Mouse (Mus musculus): ENCODE data around the gene Rex1bd. TPM values are rescaled to one million over a fixed set of nuclear protein-coding genes. Genes with fewer than 3 reads are reported as not detected.

Rex1bd gene
- polyA plus RNA-seq, 1 experiment from 2014 or later = 155 TPM

DNA sequence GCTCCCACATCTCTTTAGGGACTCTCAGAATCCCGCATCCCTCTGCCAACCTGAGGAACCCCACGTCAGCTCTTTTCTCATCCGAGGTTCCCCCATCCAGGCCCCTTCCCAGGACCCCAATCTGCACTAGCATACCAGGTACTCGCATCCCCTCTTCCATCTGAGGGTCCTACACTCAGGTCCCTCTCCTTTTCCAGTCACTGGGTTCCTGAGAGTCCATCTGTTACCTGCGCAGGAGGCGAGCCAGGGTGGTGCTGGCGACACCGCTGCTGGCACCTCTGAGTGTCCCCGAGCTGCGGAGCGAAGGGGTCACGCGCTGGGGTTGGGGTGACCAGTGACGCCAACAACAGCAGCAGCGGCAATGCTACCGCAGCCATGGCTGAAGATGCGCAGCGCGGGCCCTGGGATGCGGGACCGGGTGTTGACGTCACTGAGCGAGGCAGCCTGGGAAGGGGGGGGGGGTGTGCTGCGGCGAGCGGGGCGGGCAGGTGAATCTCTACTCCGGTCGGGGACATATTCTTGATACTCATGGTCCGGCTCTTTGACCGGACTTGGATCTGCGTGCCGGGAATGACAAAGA is 19.5 kb downstream of the Rex1bd start, which contains the start of gene Tmem59l:
Gene Tmem59l (minus strand): TSS at position 418 of the 580 bp plus-strand sequence.
- ATAC-seq = peak; percentile 64
- 3% methylated on average over 33 of the region's 33 CpGs for WGBS

DNA sequence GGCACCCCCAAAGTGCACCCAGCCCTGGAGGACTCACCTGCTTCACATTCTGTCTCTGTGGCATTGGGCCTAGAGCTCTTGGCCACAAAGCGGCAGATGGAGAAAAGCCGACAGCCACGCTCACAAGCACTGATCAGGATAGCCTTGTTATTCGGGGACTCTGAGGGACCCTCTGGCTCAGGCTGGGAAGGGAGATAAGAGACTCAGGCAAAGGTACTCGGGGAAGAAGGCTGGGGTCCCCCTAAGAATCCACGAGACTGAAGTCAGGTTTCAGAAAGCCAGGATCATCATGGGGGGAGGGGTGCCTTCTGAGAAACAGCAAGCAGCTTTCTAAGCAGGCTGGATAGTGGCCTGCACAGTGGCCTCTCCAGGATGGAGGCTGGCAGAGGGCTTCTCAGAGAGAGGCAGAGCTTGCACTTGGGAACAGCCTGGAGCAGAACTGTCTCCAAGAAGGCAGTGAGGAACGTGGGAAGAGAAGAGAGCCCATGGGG is 20.3 kb downstream of the Rex1bd start:
- Histone ChIP-seq H3K27me3 (peaks cover 94% of the 10 kb centered on the region), H3K4me2 (replicated peaks) (peak overlapping the region; percentile 68), H3K4me1 (replicated peaks) (peaks cover 33% of the 10 kb centered on the region), H3K9ac (replicated peaks) (peak overlapping the region; percentile 87), H3K27ac (no peak overlapping the region), H3K36me3 (peaks cover 10% of the 10 kb centered on the region; the same call in 1 of the 2 replicates), H3K4me3 (replicated peaks) (peak overlapping the region; percentile 58), H3K9me3 (no peaks in the 10 kb centered on the region)
- 47% methylated on average over 7 of the region's 7 CpGs for WGBS
- no peak for ATAC-seq

More for the DNA sequence above, 19.5 kb downstream of the Rex1bd start, which contains the start of gene Tmem59l:
- peak within 1 kb of the TSS; percentile 58 for H3K4me3 ChIP-seq (replicated peaks)
- H3K9me3 ChIP-seq = no peaks in the 10 kb centered on the region
- no peak within 1 kb of the TSS for H3K27ac ChIP-seq
- peak within 1 kb of the TSS; percentile 68 for H3K4me2 ChIP-seq (replicated peaks)
- H3K9ac ChIP-seq (replicated peaks) = peak within 1 kb of the TSS; percentile 87
- H3K27me3 ChIP-seq = peaks cover 95% of the 10 kb centered on the region
- peaks cover 10% of the 10 kb centered on the region; the same call in 1 of the 2 replicates for H3K36me3 ChIP-seq
- H3K4me1 ChIP-seq (replicated peaks) = peaks cover 36% of the 10 kb centered on the region

DNA sequence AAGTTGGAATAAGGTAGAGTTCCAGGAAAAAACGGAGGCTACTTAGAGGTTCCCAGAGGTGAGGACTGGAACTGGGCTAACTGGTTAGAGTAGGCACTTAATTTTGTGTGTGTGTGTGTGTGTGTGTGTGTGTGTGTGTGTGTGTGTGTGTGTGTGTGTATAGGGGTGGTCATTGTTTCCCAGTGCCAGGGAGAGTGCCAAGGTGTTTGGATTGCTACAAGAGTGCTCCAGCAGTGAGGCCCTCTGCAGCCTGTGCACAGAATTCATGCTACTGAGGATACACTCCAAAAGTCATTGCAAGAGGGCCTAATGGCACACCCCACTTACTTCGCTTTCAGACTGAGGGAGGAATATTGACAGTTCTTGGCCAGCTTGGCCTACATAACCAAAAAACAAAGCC is 23.6 kb downstream of the Rex1bd start:
- Histone ChIP-seq H3K36me3 (peaks cover 10% of the 10 kb centered on the region; the same call in 1 of the 2 replicates), H3K4me1 (replicated peaks) (peaks cover 11% of the 10 kb centered on the region), H3K4me2 (replicated peaks) (no peak overlapping the region), H3K27me3 (peaks cover 78% of the 10 kb centered on the region), H3K27ac (no peak overlapping the region), H3K9ac (replicated peaks) (no peak overlapping the region), H3K4me3 (replicated peaks) (no peak overlapping the region), H3K9me3 (no peaks in the 10 kb centered on the region)
- 74% methylated on average over 2 of the region's 2 CpGs for WGBS
- no peak for ATAC-seq

DNA sequence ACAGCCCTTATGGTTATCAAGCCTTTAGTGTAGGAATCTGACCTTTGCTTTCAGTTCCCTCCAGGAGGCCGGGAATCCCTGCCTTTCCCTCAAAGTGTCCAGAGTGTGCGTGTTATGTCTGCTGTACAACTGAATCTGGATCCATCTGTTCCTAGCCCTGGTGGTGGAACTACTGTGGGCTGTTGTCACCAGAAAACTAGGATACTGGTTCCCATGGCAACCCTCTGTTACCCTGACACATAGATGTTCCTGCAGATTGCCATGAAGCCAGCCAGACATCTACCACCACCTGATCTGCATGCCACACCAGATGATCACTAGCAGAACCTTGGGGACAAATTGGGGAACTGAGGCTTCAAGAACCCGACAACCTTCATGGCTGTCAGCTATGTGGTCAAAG is 24.6 kb downstream of the Rex1bd start:
- Histone ChIP-seq H3K4me3 (replicated peaks) (no peak overlapping the region), H3K4me2 (replicated peaks) (no peak overlapping the region), H3K36me3 (peaks cover 10% of the 10 kb centered on the region; the same call in 1 of the 2 replicates), H3K9ac (replicated peaks) (no peak overlapping the region), H3K4me1 (replicated peaks) (peaks cover 7% of the 10 kb centered on the region), H3K27ac (no peak overlapping the region), H3K27me3 (peaks cover 74% of the 10 kb centered on the region), H3K9me3 (no peaks in the 10 kb centered on the region)
- ATAC-seq = no peak
- 82% methylated on average over 3 of the region's 3 CpGs for WGBS

DNA sequence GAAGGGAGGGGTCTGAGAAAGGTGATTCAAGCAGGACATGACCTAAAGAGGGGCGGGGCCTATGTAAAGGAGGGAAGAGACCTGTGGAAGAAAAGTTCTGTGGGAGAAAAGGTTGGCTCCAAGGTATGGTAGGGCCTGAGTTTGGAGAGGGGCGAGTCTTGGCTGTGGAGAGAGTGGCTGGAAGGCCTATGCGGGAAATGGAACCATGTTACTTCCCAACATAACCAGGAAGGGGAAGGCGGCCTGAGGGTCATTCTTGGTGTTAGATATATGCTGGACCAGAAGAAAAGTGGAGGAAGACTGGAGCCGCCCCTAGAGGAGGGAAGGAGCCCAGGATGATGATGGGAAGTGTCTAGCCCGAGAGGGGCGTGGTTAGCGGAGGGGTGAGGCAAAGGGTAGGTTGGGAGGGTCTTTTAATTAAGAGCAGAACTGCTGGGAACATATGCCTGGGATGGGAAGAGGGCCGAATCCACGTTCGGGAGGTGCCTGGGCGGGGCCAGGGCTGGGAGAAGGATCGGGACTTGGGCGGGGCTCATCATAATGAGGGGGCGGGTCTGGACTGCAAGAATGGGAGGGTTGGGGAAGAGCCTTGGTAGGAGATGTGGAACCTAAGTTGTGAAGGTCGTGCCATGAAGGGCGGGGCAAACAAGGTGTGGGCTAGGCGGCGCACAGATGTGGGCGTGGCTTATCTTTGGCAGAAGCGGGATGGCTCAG is 29.1 kb downstream of the Rex1bd start:
- H3K36me3 ChIP-seq = no peaks in the 10 kb centered on the region
- H3K4me2 ChIP-seq (replicated peaks) = peak overlapping the region; percentile 66
- H3K27me3 ChIP-seq = peaks cover 32% of the 10 kb centered on the region
- 2% methylated on average over 21 of the region's 21 CpGs for WGBS
- ATAC-seq = peak; percentile 59
- H3K4me1 ChIP-seq (replicated peaks) = peaks cover 11% of the 10 kb centered on the region
- H3K9ac ChIP-seq (replicated peaks) = no peak overlapping the region
- H3K9me3 ChIP-seq = no peaks in the 10 kb centered on the region
- peak overlapping the region; percentile 66 for H3K4me3 ChIP-seq (replicated peaks)
- H3K27ac ChIP-seq = no peak overlapping the region

DNA sequence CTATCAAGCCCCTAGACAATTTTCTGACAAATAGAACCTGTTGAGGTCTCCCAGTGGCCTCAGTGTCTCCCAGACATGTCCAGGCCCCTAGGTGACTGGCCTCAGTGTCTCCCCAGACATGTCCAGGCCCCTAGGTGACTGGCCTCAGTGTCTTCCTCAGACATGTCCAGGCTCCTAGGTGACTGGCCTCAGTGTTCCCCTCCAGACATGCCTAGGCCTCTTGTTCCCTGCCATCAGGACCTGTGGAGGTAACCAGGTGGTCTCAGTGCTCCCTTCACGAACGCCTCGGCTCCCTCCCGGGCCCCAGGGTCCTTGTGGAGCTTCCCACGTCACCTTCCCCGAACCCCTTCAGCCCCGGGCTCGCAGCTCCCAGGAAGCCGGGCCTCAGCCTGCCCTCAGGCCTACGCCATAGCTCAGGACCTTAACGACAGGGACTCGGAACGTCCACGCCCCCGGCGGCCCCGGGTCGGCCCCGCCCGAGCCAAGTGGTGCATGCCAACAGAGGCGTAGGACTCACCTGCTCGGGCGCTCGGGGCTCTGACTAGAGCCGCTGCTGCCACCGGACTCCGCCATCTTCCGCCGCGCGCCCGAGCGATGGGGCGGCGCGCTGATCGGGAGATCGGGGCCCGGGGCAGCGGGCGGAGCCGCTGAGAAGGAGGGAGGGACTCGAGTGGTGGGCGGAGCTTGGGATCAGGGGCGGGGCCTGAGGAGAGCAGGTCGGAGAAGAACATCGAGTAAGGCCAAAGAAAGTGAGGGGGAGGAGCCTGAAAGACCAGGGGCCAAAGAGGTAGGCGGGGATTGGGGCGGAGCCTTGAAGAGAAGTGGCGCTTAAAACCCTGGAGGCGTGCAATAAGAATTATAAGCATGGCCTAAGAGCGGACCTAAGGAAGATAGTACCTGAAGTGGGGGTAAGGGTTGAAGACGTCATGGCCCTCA is 30.0 kb downstream of the Rex1bd start, which contains the start of gene Klhl26:
Gene Klhl26 (minus strand): TSS at position 636 of the 936 bp plus-strand sequence.
- under 1% methylated on average over 53 of the region's 53 CpGs for WGBS

DNA sequence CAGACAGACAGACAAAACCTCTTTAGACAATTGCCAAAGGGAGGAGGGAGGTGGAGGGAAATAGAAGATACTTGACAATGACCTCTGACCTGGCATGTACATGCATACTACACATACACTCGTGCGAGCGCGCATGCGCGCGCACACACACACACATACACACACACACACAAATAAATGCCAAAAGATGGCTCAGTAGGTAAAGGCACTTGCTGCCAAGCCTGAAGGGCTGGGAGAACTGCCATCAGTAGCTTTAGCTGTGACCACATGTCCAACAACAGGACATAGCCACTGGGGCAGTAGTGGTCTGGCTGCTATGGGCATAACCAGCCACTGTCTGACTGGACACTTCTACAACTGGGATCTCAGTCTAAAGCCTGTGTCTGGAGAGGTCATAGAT is 34.7 kb downstream of the Rex1bd start:
- Histone ChIP-seq H3K4me1 (replicated peaks) (peaks cover 25% of the 10 kb centered on the region), H3K9ac (replicated peaks) (no peak overlapping the region), H3K36me3 (no peaks in the 10 kb centered on the region), H3K4me2 (replicated peaks) (no peak overlapping the region), H3K4me3 (replicated peaks) (no peak overlapping the region), H3K27me3 (no peaks in the 10 kb centered on the region), H3K27ac (no peak overlapping the region), H3K9me3 (no peaks in the 10 kb centered on the region)
- no peak for ATAC-seq
- 99% methylated on average over 7 of the region's 7 CpGs for WGBS

More for the DNA sequence above, 30.0 kb downstream of the Rex1bd start, which contains the start of gene Klhl26:
- no peaks in the 10 kb centered on the region for H3K9me3 ChIP-seq
- peak; percentile 88 for ATAC-seq
- H3K4me1 ChIP-seq (replicated peaks) = peaks cover 11% of the 10 kb centered on the region
- peak within 1 kb of the TSS; percentile 66 for H3K4me2 ChIP-seq (replicated peaks)
- H3K27me3 ChIP-seq = peaks cover 24% of the 10 kb centered on the region
- H3K9ac ChIP-seq (replicated peaks) = peak within 1 kb of the TSS; percentile 79
- peak within 1 kb of the TSS; percentile 66 for H3K4me3 ChIP-seq (replicated peaks)
- peak within 1 kb of the TSS; percentile 40; the same call in 1 of the 2 replicates for H3K27ac ChIP-seq
- H3K36me3 ChIP-seq = no peaks in the 10 kb centered on the region

DNA sequence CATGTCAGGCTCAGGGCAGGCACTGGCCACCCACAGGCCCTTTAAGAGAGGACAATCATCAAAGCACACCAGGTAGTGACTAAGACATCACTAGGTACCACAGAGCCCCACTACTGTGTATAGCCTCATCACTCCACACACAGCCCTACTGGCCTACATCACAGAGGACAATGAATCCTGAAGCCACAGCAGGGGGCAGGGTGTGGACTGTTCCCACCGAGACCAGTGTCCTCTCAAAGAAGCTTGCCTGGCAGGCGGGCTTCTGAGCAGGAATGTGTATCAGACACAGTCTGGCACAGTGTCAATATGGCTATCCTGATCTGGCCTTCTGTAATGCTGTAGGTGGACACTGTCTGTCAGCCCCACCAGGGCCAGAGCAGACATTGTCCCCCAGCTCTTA is 36.6 kb downstream of the Rex1bd start:
- 0 out of 2 replicates have a peak, but pooled peaks have one; percentile 47 for ATAC-seq
- WGBS = 59% methylated on average over 2 of the region's 2 CpGs
- no peak overlapping the region for H3K27ac ChIP-seq

DNA sequence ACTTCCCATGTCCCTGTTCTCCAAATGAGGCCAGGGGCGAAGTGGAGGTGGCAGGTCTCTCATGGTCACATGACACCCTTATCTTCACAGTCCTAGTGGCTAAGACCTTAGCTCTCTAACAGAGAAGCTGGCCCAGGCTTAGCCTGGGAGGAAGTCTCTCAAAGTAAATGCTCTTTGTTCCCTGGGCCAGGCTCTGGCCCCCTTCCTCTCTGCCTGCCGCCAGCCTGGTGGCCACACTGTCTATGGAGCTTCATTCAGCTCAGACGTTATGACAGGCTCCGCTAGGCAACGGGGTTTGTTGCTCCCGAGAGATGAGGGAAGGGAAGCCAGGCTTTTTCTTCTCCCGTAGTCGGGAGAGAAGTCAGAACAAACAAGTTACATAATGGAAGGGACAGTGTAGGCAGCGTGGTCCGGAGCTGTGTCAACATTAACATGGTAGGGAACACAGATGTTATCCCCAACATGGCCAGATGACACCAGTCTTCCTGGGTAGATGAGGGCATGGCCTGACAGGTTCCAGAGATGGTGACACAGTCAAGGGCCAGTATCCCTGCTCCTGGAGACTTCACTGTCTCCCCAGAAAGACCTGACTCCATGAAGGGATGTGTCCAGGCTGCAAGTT is 37.1 kb downstream of the Rex1bd start:
- ATAC-seq = peak; percentile 54; the same call in 1 of the 2 replicates
- no peak overlapping the region for H3K27ac ChIP-seq
- 61% methylated on average over 10 of the region's 10 CpGs for WGBS

More for the DNA sequence above, 36.6 kb downstream of the Rex1bd start:
- Histone ChIP-seq H3K4me2 (replicated peaks) (no peak overlapping the region), H3K4me3 (replicated peaks) (no peak overlapping the region), H3K9ac (replicated peaks) (no peak overlapping the region), H3K4me1 (replicated peaks) (peaks cover 14% of the 10 kb centered on the region), H3K27me3 (no peaks in the 10 kb centered on the region), H3K9me3 (no peaks in the 10 kb centered on the region), H3K36me3 (peaks cover 4% of the 10 kb centered on the region; the same call in 1 of the 2 replicates)

DNA sequence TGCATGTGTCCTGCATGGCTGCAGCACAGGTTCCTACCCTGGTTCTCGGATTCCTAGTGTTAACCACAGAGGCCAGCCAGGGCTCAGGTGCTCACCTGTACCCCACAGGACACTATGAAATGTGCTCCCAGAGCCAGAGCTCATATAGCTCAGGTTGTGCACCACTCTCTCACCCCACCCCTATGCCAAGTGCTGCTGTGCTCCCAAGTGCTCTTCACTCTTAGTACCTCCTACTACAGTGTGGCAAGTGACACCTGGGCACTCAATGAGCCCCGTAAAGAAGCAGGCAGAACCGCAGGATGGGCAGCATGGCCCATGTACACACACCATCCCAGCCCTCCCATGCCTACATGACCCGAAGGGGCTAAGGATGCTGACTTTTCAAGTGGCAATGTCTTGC is 37.8 kb downstream of the Rex1bd start:
- WGBS = 90% methylated on average over 4 of the region's 4 CpGs
- no peak for ATAC-seq
- Histone ChIP-seq H3K9ac (replicated peaks) (no peak overlapping the region), H3K4me2 (replicated peaks) (no peak overlapping the region), H3K4me1 (replicated peaks) (peaks cover 14% of the 10 kb centered on the region), H3K27ac (no peak overlapping the region), H3K36me3 (peaks cover 4% of the 10 kb centered on the region; the same call in 1 of the 2 replicates), H3K4me3 (replicated peaks) (no peak overlapping the region), H3K27me3 (no peaks in the 10 kb centered on the region), H3K9me3 (no peaks in the 10 kb centered on the region)

More for the DNA sequence above, 37.1 kb downstream of the Rex1bd start:
- Histone ChIP-seq H3K27me3 (no peaks in the 10 kb centered on the region), H3K4me3 (replicated peaks) (no peak overlapping the region), H3K4me1 (replicated peaks) (peaks cover 14% of the 10 kb centered on the region), H3K9me3 (no peaks in the 10 kb centered on the region), H3K4me2 (replicated peaks) (no peak overlapping the region), H3K9ac (replicated peaks) (no peak overlapping the region), H3K36me3 (peaks cover 4% of the 10 kb centered on the region; the same call in 1 of the 2 replicates)

DNA sequence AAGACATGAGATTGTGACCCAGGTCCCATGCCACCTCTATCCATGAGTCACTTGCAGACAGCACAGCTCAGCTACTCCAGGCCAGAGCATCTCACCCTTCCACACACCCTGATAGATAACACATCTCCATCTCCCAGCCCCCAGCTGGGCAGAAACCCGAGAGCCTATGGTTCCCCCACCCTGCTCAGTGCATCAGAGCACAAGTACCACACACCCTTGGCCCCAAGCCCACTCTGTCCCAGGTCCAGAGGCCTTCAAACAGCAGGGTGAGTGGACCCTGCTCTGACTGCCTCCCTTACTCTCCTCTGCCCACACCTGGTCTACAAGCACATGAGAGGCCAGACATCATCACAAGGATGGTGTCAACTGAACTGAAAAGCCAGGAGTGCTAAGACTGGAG is 38.6 kb downstream of the Rex1bd start:
- H3K27ac ChIP-seq = no peak overlapping the region
- no peak overlapping the region for H3K4me2 ChIP-seq (replicated peaks)
- H3K4me3 ChIP-seq (replicated peaks) = no peak overlapping the region
- H3K36me3 ChIP-seq = peaks cover 4% of the 10 kb centered on the region; the same call in 1 of the 2 replicates
- no peak overlapping the region for H3K9ac ChIP-seq (replicated peaks)
- WGBS = 70% methylated on average over 1 of the region's 1 CpGs
- H3K27me3 ChIP-seq = no peaks in the 10 kb centered on the region
- H3K4me1 ChIP-seq (replicated peaks) = peaks cover 20% of the 10 kb centered on the region
- ATAC-seq = no peak
- no peaks in the 10 kb centered on the region for H3K9me3 ChIP-seq

All from midbrain, embryonic 13.5 days (tissue).